Mouse (Mus musculus) lung, embryonic 16.5 days (tissue): Measurements from ENCODE around the gene Gtse1. TPM values are rescaled to one million over a fixed set of nuclear protein-coding genes. Genes with fewer than 3 reads are reported as not detected.

Experiments
- ATAC-seq: fragments of 200-750 bp; cut with Nextera tagmentation; 2 replicates; pipeline ENCODE4 v1.8.0; 2017; ENCODE audit warnings: low read depth, mild to moderate bottlenecking, moderate library complexity
- H3K27ac ChIP-seq: fragments of 300-500 bp; sonication (generic); 2 replicates; pipeline ENCODE4 v1.5.1; 2014; ENCODE audit warnings: mild to moderate bottlenecking, control low read depth, low read length
- H3K27me3 ChIP-seq: fragments of 300-500 bp; sonication (generic); 2 replicates; pipeline ENCODE4 v1.6.1; 2014; ENCODE audit warnings: low read depth, low read length, mixed read lengths; ENCODE audit not compliant: control insufficient read depth, insufficient read depth
- H3K36me3 ChIP-seq: fragments of 300-500 bp; sonication (generic); 2 replicates; pipeline ENCODE4 v1.6.1; 2014; ENCODE audit warnings: low read length; ENCODE audit not compliant: control insufficient read depth, insufficient read depth
- H3K4me1 ChIP-seq: fragments of 300-500 bp; sonication (generic); replicated peaks from 2 replicates; pipeline ENCODE4 v1.6.1; 2014; ENCODE audit warnings: low read length, mixed read lengths; ENCODE audit not compliant: control insufficient read depth, insufficient read depth
- H3K4me2 ChIP-seq: fragments of 300-500 bp; sonication (generic); 2 replicates; pipeline ENCODE4 v1.6.1; 2014; ENCODE audit warnings: low read depth, low read length, control low read depth
- H3K4me3 ChIP-seq: fragments of 300-500 bp; sonication (generic); 2 replicates; pipeline ENCODE4 v1.5.1; 2014; ENCODE audit warnings: mild to moderate bottlenecking, low read length, control low read depth
- H3K9ac ChIP-seq: fragments of 300-500 bp; sonication (generic); 2 replicates; pipeline ENCODE4 v1.6.1; 2014; ENCODE audit warnings: low read length, control low read depth
- H3K9me3 ChIP-seq: fragments of 300-500 bp; sonication (generic); 2 replicates; pipeline ENCODE4 v1.6.1; 2016; ENCODE audit warnings: low read length; ENCODE audit not compliant: control insufficient read depth
- WGBS: fragments of 180-500 bp; shearing (Covaris S2); extraction: QIAGEN DNeasy Blood & Tissue Kit; methylation state at CpG from one replicate; pipeline ENCODE4 v1.1.7; 2014; 5-methylcytosine and 5-hydroxymethylcytosine counted together
- polyA plus RNA-seq: library from polyadenylated mRNA; unstranded; fragments of >200 nt; fragmentation: Nextera tagmentation; extraction: Ambion mirVana; gene quantifications from 2 replicates; pipeline ENCODE4 v1.2.1, GENCODE M21; 2015

Gtse1 gene
- polyA plus RNA-seq = 30.5 and 32.5 TPM in 2 replicates

DNA sequence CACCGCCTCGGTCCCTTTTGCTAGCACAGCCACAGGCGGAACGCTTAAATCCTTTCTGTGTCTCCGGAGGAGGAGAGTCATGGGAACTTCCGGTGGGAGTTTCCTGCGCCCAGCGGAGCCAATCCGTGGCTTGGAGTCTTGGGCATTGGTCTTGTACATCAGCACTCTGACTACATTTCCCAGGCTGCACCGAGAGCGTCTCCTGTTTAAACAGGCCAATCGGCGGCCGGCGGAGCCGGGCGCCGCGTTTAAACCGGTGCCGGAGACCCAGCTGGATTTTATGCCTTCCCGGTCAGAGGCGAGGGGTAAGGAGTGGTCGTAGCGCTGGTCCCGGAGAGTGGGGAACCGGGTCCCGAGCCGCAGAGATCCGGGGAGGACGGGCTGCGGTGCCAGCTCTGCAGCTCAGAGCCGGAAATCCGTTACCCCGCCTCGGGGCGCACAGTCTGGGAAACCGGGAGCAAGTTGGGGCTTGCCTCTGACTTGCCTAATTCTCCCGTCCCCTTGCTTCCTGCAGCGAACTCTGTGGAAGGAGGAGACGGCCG is at the start of gene Gtse1:
Gtse1 (plus strand) TSS at position 256 of the 542 bp plus-strand sequence.
- ATAC-seq = peak; percentile 100
- under 1% methylated on average over 42 of the region's 42 CpGs for WGBS
- H3K9ac ChIP-seq = peak within 1 kb of the TSS; percentile 83
- peaks cover 18% of the 10 kb centered on the region for H3K36me3 ChIP-seq
- peak within 1 kb of the TSS; percentile 79 for H3K4me3 ChIP-seq
- peak within 1 kb of the TSS; percentile 89 for H3K4me2 ChIP-seq
- H3K4me1 ChIP-seq = peaks cover 17% of the 10 kb centered on the region
- no peaks in the 10 kb centered on the region for H3K27me3 ChIP-seq
- no peaks in the 10 kb centered on the region for H3K9me3 ChIP-seq
- H3K27ac ChIP-seq = peak within 1 kb of the TSS; percentile 58

DNA sequence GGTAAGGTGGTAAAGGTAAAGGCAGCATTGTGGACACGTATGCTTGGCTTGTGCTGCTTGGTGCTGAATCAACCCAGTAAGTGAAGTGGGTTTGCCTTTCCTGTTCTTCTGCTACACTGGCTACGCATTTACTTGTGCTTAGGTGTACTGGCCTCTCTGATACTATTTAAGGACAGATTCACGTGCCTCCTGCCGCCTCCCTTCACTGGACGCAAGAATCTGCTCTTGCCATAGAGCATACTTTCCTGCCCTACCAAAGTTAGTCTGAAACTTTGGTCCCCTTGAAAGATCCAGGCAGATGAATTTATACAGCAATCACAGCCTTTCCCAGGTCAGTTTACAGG is 49.1 kb upstream of the Gtse1 start:
- Histone ChIP-seq H3K9ac (peak overlapping the region; percentile 90), H3K4me3 (peak overlapping the region; percentile 84), H3K36me3 (no peaks in the 10 kb centered on the region), H3K27me3 (no peaks in the 10 kb centered on the region; the same call in 1 of the 2 replicates), H3K27ac (peak overlapping the region; percentile 89; the same call in 1 of the 2 replicates), H3K9me3 (no peaks in the 10 kb centered on the region), H3K4me1 (peaks cover 15% of the 10 kb centered on the region), H3K4me2 (peak overlapping the region; percentile 89)
- no peak for ATAC-seq
- 63% methylated on average over 5 of the region's 5 CpGs for WGBS

DNA sequence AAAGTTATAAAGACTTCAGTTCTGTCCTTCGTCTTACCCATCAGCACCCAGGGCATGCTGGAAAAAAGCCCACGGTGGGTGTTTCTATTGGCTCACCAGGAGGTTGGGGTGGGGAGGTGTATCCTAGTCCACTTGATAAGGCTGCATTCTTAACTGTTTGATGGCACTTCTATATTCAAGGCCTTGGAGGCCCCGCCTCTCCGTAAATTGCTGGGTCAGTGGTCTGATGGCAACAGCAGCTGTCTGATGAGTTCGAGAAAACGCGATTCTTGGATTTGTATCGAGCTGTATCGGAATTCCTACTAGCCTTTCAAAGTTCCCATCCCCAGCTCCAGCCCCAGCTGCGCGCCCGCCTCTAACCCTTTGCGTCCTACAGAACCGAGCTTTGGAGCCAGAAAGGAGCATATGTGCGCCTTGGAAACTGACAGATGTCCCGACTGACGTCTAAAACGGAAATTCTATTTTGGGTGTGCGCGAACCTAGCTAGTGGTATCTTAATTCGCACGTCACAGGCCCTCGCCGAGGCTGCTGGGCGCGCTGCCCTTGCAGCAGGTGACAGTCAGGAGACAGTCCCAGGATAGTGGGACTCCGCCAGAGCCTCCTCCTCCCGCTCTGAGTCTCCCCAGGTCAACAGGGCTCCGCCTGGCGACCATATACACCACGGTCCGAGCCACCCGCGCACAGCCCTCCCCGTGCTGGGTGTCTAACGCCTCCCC is 48.6 kb upstream of the Gtse1 start:
- WGBS = 3% methylated on average over 36 of the region's 36 CpGs
- Histone ChIP-seq H3K4me3 (peak overlapping the region; percentile 84), H3K36me3 (no peaks in the 10 kb centered on the region), H3K9me3 (no peaks in the 10 kb centered on the region; the same call in 1 of the 2 replicates), H3K4me2 (peak overlapping the region; percentile 89), H3K27me3 (no peaks in the 10 kb centered on the region; the same call in 1 of the 2 replicates), H3K9ac (peak overlapping the region; percentile 90), H3K27ac (peak overlapping the region; percentile 89), H3K4me1 (peaks cover 15% of the 10 kb centered on the region)
- peak; percentile 86 for ATAC-seq

DNA sequence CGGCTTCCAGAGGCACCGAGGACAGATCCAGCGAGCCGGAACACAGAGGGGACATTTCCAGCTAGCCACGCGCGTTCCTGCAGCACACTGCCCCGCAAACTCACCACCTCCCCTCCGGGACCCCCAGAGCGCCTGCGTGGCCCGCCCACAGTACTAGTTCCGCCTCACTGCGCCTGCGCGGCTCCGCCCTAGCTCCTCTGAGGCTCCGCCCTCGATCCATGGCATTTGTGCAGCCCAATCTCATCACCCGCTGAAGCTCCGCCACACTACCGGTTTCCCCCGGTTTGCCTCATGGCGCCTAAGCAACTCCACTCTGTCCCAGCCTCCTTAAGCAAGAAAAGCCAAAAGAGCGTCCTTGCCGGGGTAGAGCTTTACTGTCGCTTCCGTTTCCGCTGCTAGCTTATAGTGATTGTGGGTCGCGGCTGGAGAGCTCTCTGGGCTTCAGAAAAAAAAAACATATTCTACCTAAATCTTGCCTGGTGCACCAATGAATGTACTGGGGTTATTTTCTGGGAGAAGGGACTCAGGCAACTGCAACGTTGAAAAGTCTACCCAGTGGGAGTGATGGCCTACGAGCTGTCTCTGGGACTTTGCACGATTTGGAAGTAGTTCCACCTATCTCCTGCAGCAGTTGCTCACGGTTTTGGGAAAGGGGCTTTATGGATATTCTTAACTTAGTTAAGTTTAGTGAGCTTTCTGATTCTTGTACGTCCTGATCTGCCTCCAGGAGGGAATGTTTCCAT is 47.8 kb upstream of the Gtse1 start, which contains the start of gene Cdpf1:
Cdpf1 (minus strand) TSS at position 163 of the 743 bp plus-strand sequence.
- peak within 1 kb of the TSS; percentile 89 for H3K4me2 ChIP-seq
- ATAC-seq = peak; percentile 99
- H3K4me1 ChIP-seq = peaks cover 15% of the 10 kb centered on the region
- peaks cover 2% of the 10 kb centered on the region; the same call in 1 of the 2 replicates for H3K9me3 ChIP-seq
- peak within 1 kb of the TSS; percentile 90 for H3K9ac ChIP-seq
- 3% methylated on average over 36 of the region's 36 CpGs for WGBS
- H3K36me3 ChIP-seq = no peaks in the 10 kb centered on the region
- no peaks in the 10 kb centered on the region; the same call in 1 of the 2 replicates for H3K27me3 ChIP-seq
- peak within 1 kb of the TSS; percentile 89 for H3K27ac ChIP-seq
- peak within 1 kb of the TSS; percentile 84 for H3K4me3 ChIP-seq

DNA sequence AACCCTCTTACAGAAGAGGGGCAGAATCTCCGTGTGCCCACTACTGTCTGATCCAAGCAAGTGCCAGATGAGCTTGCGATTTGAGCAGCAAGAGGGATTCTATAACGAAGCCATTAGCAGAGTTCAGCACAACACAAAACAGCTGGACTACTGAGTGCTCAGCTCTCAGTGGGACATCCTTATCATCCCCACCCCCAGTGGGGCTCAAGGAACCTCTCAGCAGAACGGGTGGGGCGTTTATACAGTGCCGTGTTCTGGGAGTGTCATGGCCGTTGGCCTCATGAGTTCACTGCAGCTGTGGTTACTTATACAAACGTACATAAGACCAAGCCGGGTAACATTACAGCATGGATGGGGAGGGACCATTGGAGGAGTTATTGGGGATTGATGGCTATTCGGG is 46.1 kb upstream of the Gtse1 start:
- 45% methylated on average over 10 of the region's 10 CpGs for WGBS
- no peaks in the 10 kb centered on the region for H3K36me3 ChIP-seq
- no peak for ATAC-seq
- H3K9ac ChIP-seq = no peak overlapping the region
- H3K4me1 ChIP-seq = peaks cover 15% of the 10 kb centered on the region
- H3K4me2 ChIP-seq = no peak overlapping the region
- H3K27me3 ChIP-seq = no peaks in the 10 kb centered on the region; the same call in 1 of the 2 replicates
- no peak overlapping the region for H3K27ac ChIP-seq
- H3K4me3 ChIP-seq = no peak overlapping the region
- peaks cover 6% of the 10 kb centered on the region for H3K9me3 ChIP-seq

DNA sequence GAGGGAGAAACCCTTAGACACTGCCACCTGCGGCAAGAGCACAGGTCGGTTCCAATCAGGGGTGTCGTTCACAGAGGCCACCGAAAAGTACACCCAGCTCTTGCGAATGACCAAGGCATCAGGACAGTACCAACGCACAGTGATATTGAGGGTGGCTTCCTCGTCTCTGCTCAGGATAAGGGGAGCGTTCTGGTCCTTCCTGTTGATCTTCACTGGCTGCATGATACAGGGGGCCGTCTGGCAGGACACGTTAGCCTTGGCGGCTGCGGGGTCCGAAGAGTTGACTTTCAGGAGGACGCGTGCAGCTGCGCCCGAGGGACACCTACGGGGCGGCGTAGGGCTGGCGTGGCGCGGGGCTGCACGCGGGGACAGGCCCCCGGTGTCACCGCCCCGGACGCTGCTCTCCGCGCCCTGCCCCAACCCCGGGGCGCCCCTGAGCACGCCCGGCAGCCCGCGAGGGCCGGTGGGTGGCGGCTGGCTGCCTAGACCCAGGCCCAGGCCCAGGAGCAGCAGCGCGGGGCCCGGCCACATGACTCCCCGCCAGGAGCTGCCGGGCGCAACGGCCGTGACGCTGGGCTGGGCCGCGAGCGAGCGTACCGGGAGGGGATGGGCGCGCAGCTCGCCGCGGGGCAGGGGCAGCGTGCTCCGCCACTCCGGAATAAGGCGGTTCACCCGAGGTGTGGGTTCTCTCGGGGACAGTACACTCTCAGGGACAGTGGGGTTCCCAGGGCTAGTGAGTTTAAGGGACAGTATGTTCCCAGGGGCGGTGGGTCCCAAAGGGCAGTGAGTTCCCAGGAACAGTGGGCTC is 38.1 kb upstream of the Gtse1 start, which contains the start of gene Pkdrej:
Pkdrej (minus strand) TSS at position 532 of the 808 bp plus-strand sequence.
- WGBS = 2% methylated on average over 53 of the region's 65 CpGs
- Histone ChIP-seq H3K4me3 (peak within 1 kb of the TSS; percentile 54), H3K27ac (no peak within 1 kb of the TSS), H3K9ac (peak within 1 kb of the TSS; percentile 74), H3K27me3 (no peaks in the 10 kb centered on the region; the same call in 1 of the 2 replicates), H3K4me1 (peaks cover 6% of the 10 kb centered on the region; the same call in 1 of the 2 replicates), H3K4me2 (peak within 1 kb of the TSS; percentile 91), H3K9me3 (peaks cover 9% of the 10 kb centered on the region), H3K36me3 (no peaks in the 10 kb centered on the region)
- peak; percentile 81 for ATAC-seq

DNA sequence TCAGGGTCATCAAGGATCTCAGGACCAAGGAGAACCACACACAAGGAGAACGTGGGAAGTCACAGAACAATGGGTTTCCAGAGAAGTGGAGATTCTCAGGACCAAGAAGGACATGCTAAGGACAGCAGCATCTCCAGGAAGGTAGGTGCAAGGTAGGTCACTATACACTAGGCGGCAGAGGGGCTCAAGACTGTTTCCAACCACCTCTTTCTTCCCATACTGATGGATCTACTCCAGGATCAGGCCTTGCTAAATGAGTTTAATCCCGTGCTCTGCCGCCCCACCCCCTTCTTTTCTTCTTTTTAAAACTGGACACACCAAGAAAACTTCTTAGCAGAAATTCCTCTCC is 37.6 kb upstream of the Gtse1 start:
- peak overlapping the region; percentile 91 for H3K4me2 ChIP-seq
- peaks cover 6% of the 10 kb centered on the region; the same call in 1 of the 2 replicates for H3K4me1 ChIP-seq
- peak overlapping the region; percentile 54 for H3K4me3 ChIP-seq
- H3K9ac ChIP-seq = peak overlapping the region; percentile 74
- ATAC-seq = peak; percentile 47
- no peak overlapping the region for H3K27ac ChIP-seq
- no peaks in the 10 kb centered on the region; the same call in 1 of the 2 replicates for H3K27me3 ChIP-seq
- no peaks in the 10 kb centered on the region for H3K36me3 ChIP-seq
- WGBS = 13% methylated on average over 4 of the region's 4 CpGs
- peaks cover 7% of the 10 kb centered on the region for H3K9me3 ChIP-seq

DNA sequence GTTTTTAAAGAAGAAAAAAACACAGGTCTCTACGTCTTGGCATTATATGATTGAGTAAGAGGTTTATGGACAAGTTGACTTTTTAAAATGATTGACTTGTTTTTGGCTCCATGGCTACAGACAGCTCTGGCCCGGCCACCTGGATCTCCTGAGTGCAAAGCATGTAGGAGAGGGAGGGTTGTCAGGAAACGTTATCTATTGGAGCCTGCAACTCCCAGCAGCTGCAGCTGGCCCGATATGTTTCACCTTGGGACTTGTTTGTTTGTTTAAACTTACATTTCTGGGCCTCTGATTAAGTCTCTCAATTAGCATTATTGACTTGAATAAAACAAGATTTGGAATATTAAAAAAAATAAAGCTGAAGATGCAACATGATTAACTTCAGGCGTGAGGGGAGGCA is 32.9 kb upstream of the Gtse1 start:
- no peak overlapping the region for H3K27ac ChIP-seq
- no peak overlapping the region for H3K4me2 ChIP-seq
- H3K36me3 ChIP-seq = no peaks in the 10 kb centered on the region
- H3K4me3 ChIP-seq = no peak overlapping the region
- no peaks in the 10 kb centered on the region for H3K27me3 ChIP-seq
- WGBS = 31% methylated on average over 5 of the region's 5 CpGs
- no peak overlapping the region for H3K9ac ChIP-seq
- H3K4me1 ChIP-seq = peaks cover 6% of the 10 kb centered on the region
- ATAC-seq = no peak
- no peaks in the 10 kb centered on the region for H3K9me3 ChIP-seq
